Mouse (Mus musculus) brain, adult 10 weeks (tissue): ENCODE data around the gene Gm4301. TPM values are rescaled to one million over a fixed set of nuclear protein-coding genes. Genes with fewer than 3 reads are reported as not detected.

Source experiments
- polyA plus RNA-seq: library from polyadenylated mRNA; stranded (reverse); fragments of 350-450 nt; fragmentation: Illumina TruSeq; extraction: RNeasy Lipid Tissue Mini Kit (QIAGEN cat#74804); gene quantifications from one replicate; pipeline ENCODE4 v1.2.3, GENCODE M21; 2015; ENCODE audit warnings: low read depth, low replicate concordance

Gene Gm4301
- polyA plus RNA-seq: not detected

GRCm38 (mm10) chr10:100335376-100335775 is at the start of gene Gm4301:
Gene Gm4301 (plus strand): TSS chr10:100335676.

GRCm38 (mm10) chr10:100340536-100340935 is 5.1 kb downstream of the Gm4301 start, which contains the start of gene Gm4302:
Gene Gm4302 (plus strand): TSS chr10:100340836.

GRCm38 (mm10) chr10:100345672-100346071 is 10.2 kb downstream of the Gm4301 start, which contains the start of gene Gm4303:
Gene Gm4303 (plus strand): TSS chr10:100345972.

GRCm38 (mm10) chr10:100350793-100351192 is 15.3 kb downstream of the Gm4301 start, which contains the start of gene Gm4305:
Gene Gm4305 (plus strand): TSS chr10:100351093.

GRCm38 (mm10) chr10:100361038-100361437 is 25.6 kb downstream of the Gm4301 start, which contains the start of gene Gm4307:
Gene Gm4307 (plus strand): TSS chr10:100361338.

GRCm38 (mm10) chr10:100382460-100382859 is 47.0 kb downstream of the Gm4301 start, which contains the start of gene Gm4312:
Gene Gm4312 (minus strand): TSS chr10:100382560.

Other genes starting within 250 kb of the Gm4301 start
- not detected for gene Gm4302, start 5.2 kb downstream of the Gm4301 start, polyA plus RNA-seq
- not detected for gene Gm4303, start 10.3 kb downstream of the Gm4301 start, polyA plus RNA-seq
- not detected for gene Gm4305, start 15.4 kb downstream of the Gm4301 start, polyA plus RNA-seq
- gene Gm4307, start 25.7 kb downstream of the Gm4301 start, polyA plus RNA-seq: not detected
- not detected for gene Gm4312, start 46.9 kb downstream of the Gm4301 start, polyA plus RNA-seq
- gene Tmtc3, start 151.7 kb downstream of the Gm4301 start, polyA plus RNA-seq: 7.5 TPM
- 10.9 TPM for gene Cep290, start 151.9 kb downstream of the Gm4301 start, polyA plus RNA-seq